In the genomic region with DNA sequence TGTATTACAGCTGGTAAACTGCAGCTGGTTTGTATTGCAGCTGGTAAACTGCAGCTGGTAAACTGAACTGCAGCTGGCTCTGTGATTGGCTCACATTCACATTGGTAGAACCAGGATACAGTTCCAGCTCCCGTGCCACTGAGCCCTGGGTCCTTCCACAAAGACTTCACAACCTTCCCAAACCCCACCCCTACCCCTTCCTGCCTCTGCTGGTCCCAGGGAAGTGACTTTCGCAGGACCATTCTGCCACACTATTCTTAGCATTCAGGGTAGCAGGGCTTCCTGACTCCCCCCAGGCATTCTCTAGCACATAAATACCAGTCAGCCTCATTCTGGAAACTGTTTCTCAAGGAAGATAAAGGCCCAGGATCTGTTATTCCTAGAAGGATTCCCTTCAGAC, we compare ENCODE assay signal across 20 mouse cellular contexts. TPM values are rescaled to one million over a fixed set of nuclear protein-coding genes. Genes with fewer than 3 reads are reported as not detected.
DNase-seq lines count a peak whose midpoint lies in the region; ATAC-seq and TF ChIP-seq lines count a peak whose summit lies in the region.
"Had no signal": no experiment of that assay in that cellular context is flagged by ENCODE, and none has a peak within 500 bp of the region (broad histone marks: within the 10 kb centered on the region; RNA-seq: fewer than 3 reads in every experiment).

No protein-coding gene starts in this region.

- ATAC-seq in liver, embryonic 11.5 days (replicated peaks; ENCODE audit: low FRiP score): no peak
- no peak for ATAC-seq in heart, embryonic 15.5 days (replicated peaks; ENCODE audit: insufficient number of reproducible peaks, insufficient read depth, low FRiP score, low read depth)

- intact Hi-C loops in gastrocnemius, adult 2 months (cut with DNase I): no loop called here

- peaks cover 5% of the 10 kb centered on the region; the same call in 1 of the 2 replicates for H3K4me1 ChIP-seq in kidney, adult 2 months (ENCODE audit: control insufficient read depth, insufficient read depth, low read length)
- peaks cover 6% of the 10 kb centered on the region for H3K4me1 ChIP-seq in liver, embryonic 11.5 days (replicated peaks; ENCODE audit: control insufficient read depth, insufficient read depth, low read length)
- peaks cover 47% of the 10 kb centered on the region for H3K4me1 ChIP-seq in heart, embryonic 15.5 days (replicated peaks)
- H3K4me1 ChIP-seq: forebrain, embryonic 10.5 days; limb, embryonic 10.5 days had no signal

- no peak for TF ChIP-seq CTCF in gastrocnemius, adult 2 months (IDR thresholded peaks at IDR 0.05)
- TF ChIP-seq CTCF in kidney, adult 2 months (conservative IDR thresholded peaks at IDR 0.05; ENCODE audit: insufficient read depth, insufficient read length, low read depth, low read length): no peak

- 56% methylated on average over 2 of the region's 2 CpGs for WGBS in kidney, adult 2 months
- 47% methylated on average over 2 of the region's 2 CpGs for WGBS in liver, embryonic 11.5 days
- WGBS in heart, embryonic 15.5 days: 59% methylated on average over 2 of the region's 2 CpGs

- H3K9me3 ChIP-seq in liver, embryonic 11.5 days (ENCODE audit: control insufficient read depth, low read length): no peaks in the 10 kb centered on the region
- no peaks in the 10 kb centered on the region for H3K9me3 ChIP-seq in heart, embryonic 15.5 days (replicated peaks)
- H3K9me3 ChIP-seq: embryonic facial prominence, embryonic 13.5 days; forebrain, embryonic 10.5 days; limb, embryonic 10.5 days had no signal

- peak overlapping the region; percentile 89 for H3K27ac ChIP-seq in gastrocnemius, adult 2 months
- H3K27ac ChIP-seq in kidney, adult 2 months (ENCODE audit: insufficient read depth, low read depth, low read length): peak overlapping the region; percentile 75
- H3K27ac ChIP-seq in liver, embryonic 11.5 days (ENCODE audit: low read depth, low read length): peak overlapping the region; percentile 56
- H3K27ac ChIP-seq in heart, embryonic 15.5 days: peak overlapping the region; percentile 80
- H3K27ac ChIP-seq: embryonic facial prominence, embryonic 13.5 days; forebrain, embryonic 10.5 days; limb, embryonic 10.5 days had no signal

- no peak overlapping the region for H3K9ac ChIP-seq in liver, embryonic 11.5 days (ENCODE audit: low read depth, low read length)
- no peak overlapping the region for H3K9ac ChIP-seq in heart, embryonic 15.5 days
- H3K9ac ChIP-seq: embryonic facial prominence, embryonic 13.5 days; hindbrain, embryonic 14.5 days had no signal

- no peaks in the 10 kb centered on the region for H3K27me3 ChIP-seq in kidney, adult 2 months (replicated peaks; ENCODE audit: control insufficient read depth, insufficient read depth, low read length)
- H3K27me3 ChIP-seq in liver, embryonic 11.5 days (replicated peaks; ENCODE audit: control insufficient read depth, insufficient read depth, low read length): no peaks in the 10 kb centered on the region
- no peaks in the 10 kb centered on the region for H3K27me3 ChIP-seq in heart, embryonic 15.5 days
- H3K27me3 ChIP-seq: CH12.LX; embryonic facial prominence, embryonic 13.5 days had no signal

- no peaks in the 10 kb centered on the region for H3K36me3 ChIP-seq in kidney, adult 2 months (ENCODE audit: control insufficient read depth, insufficient read depth, low read length)
- no peaks in the 10 kb centered on the region for H3K36me3 ChIP-seq in liver, embryonic 11.5 days (ENCODE audit: control insufficient read depth, insufficient read depth, low read length)
- no peaks in the 10 kb centered on the region for H3K36me3 ChIP-seq in heart, embryonic 15.5 days

- H3K4me2 ChIP-seq in liver, embryonic 11.5 days: no peak overlapping the region
- H3K4me2 ChIP-seq in heart, embryonic 15.5 days: no peak overlapping the region
- H3K4me2 ChIP-seq: embryonic facial prominence, embryonic 13.5 days; hindbrain, embryonic 14.5 days; midbrain, embryonic 11.5 days had no signal

- no peak for DNase-seq in gastrocnemius, adult 2 months
- DNase-seq in gastrocnemius, postnatal 4 days (ENCODE audit: low spot score in 2 of 2): no peak
- DNase-seq in kidney, adult 2 months: peak; percentile 65
- no peak for DNase-seq in kidney, postnatal 14 days
- no peak for DNase-seq in liver, embryonic 11.5 days (ENCODE audit: low spot score)
- DNase-seq in liver: no peak
- no peak for DNase-seq in natural killer cell, adult 2 months (ENCODE audit: low spot score in 2 of 2)
- DNase-seq: adrenal gland, postnatal 10 days; cerebellum, adult 2 months; gastrocnemius, postnatal 25 days; thymus, postnatal 36 days had no signal

- peak overlapping the region; percentile 57 for H3K4me3 ChIP-seq in gastrocnemius, adult 2 months
- H3K4me3 ChIP-seq in kidney, adult 2 months (ENCODE audit: insufficient read depth, low read depth, low read length): no peak overlapping the region
- H3K4me3 ChIP-seq in liver, embryonic 11.5 days (ENCODE audit: low read depth, low read length): no peak overlapping the region
- no peak overlapping the region for H3K4me3 ChIP-seq in heart, embryonic 15.5 days
- H3K4me3 ChIP-seq: embryonic facial prominence, embryonic 13.5 days; forebrain, embryonic 10.5 days; limb, embryonic 10.5 days had no signal

- TF ChIP-seq POLR2A in kidney, adult 2 months (IDR thresholded peaks at IDR 0.05; ENCODE audit: low read depth, low read length): no peak

RNA-seq across cellular contexts. Expression of a gene that starts 14.7 kb away (rescaled TPM):
- 10 to 100 TPM in 1 of 2 experiments, 1 to 10 TPM in 1; 8.3 to 21.5 TPM for total RNA-seq in gastrocnemius, adult 2 months (2021)
- 10 to 100 TPM; 14.6 to 19.9 TPM for total RNA-seq in gastrocnemius, postnatal 4 days (2021)
- 93.4 and 100 TPM in 2 replicates for polyA plus RNA-seq in kidney, adult 2 months (2012; rRNA removed)
- 8.5 and 10.1 TPM in 2 replicates for polyA plus RNA-seq in liver, embryonic 11.5 days (2014; fragmentation: Nextera tagmentation; extraction: Ambion mirVana)
- polyA plus RNA-seq in heart, embryonic 15.5 days (2015; fragmentation: Nextera tagmentation; extraction: Ambion mirVana): 23.1 and 24.8 TPM in 2 replicates
- total RNA-seq: CH12.LX; common myeloid progenitor, adult 5-6 weeks; neutrophil, adult 5-6 weeks had no signal

RNA-seq across cellular contexts. Expression of a gene that starts 47.1 kb away (rescaled TPM):
- total RNA-seq in gastrocnemius, adult 2 months (2021): 10 to 100 TPM in 1 of 2 experiments, 1 to 10 TPM in 1; 4.5 to 11.4 TPM
- 10 to 100 TPM; 23.5 to 27.8 TPM for total RNA-seq in gastrocnemius, postnatal 4 days (2021)
- 11.6 and 13.3 TPM in 2 replicates for polyA plus RNA-seq in kidney, adult 2 months (2012; rRNA removed)
- 46.2 and 49.6 TPM in 2 replicates for polyA plus RNA-seq in liver, embryonic 11.5 days (2014; fragmentation: Nextera tagmentation; extraction: Ambion mirVana)
- 22.9 and 33.6 TPM in 2 replicates for polyA plus RNA-seq in heart, embryonic 15.5 days (2015; fragmentation: Nextera tagmentation; extraction: Ambion mirVana)

RNA-seq across cellular contexts. Expression of a gene that starts 51.9 kb away (rescaled TPM):
- total RNA-seq in gastrocnemius, adult 2 months (2021): 1 to 10 TPM; 2.2 to 6.1 TPM
- total RNA-seq in gastrocnemius, postnatal 4 days (2021): 10 to 100 TPM in 1 of 2 experiments, 1 to 10 TPM in 1; 6.0 to 12.6 TPM
- not detected in 2 replicates for polyA plus RNA-seq in kidney, adult 2 months (2012; rRNA removed)
- polyA plus RNA-seq in liver, embryonic 11.5 days (2014; fragmentation: Nextera tagmentation; extraction: Ambion mirVana): not detected in 2 replicates
- 0.16 and 0.30 TPM in 2 replicates for polyA plus RNA-seq in heart, embryonic 15.5 days (2015; fragmentation: Nextera tagmentation; extraction: Ambion mirVana)
- total RNA-seq: CH12.LX; common myeloid progenitor, adult 5-6 weeks; neutrophil, adult 5-6 weeks had no signal
- polyA plus RNA-seq: cerebellum, adult 2 months; hindbrain, embryonic 14.5 days; midbrain, embryonic 11.5 days had no signal

RNA-seq across cellular contexts. Expression of a gene that starts 52.8 kb away (rescaled TPM):
- total RNA-seq in gastrocnemius, adult 2 months (2021): 1 to 10 TPM; 2.8 to 2.9 TPM
- 10 to 100 TPM in 1 of 2 experiments, 1 to 10 TPM in 1; 9.0 to 10.1 TPM for total RNA-seq in gastrocnemius, postnatal 4 days (2021)
- polyA plus RNA-seq in kidney, adult 2 months (2012; rRNA removed): 10.1 and 10.6 TPM in 2 replicates
- polyA plus RNA-seq in liver, embryonic 11.5 days (2014; fragmentation: Nextera tagmentation; extraction: Ambion mirVana): 51.6 and 55.3 TPM in 2 replicates
- polyA plus RNA-seq in heart, embryonic 15.5 days (2015; fragmentation: Nextera tagmentation; extraction: Ambion mirVana): 8.9 and 13.3 TPM in 2 replicates

RNA-seq across cellular contexts. Expression of a gene that starts 53.1 kb away (rescaled TPM):
- total RNA-seq in gastrocnemius, adult 2 months (2021): 1 to 10 TPM; 6.3 to 7.1 TPM
- total RNA-seq in gastrocnemius, postnatal 4 days (2021): 10 to 100 TPM; 13.9 to 14.9 TPM
- 11.9 and 13.3 TPM in 2 replicates for polyA plus RNA-seq in kidney, adult 2 months (2012; rRNA removed)
- 9.5 and 11.8 TPM in 2 replicates for polyA plus RNA-seq in liver, embryonic 11.5 days (2014; fragmentation: Nextera tagmentation; extraction: Ambion mirVana)
- polyA plus RNA-seq in heart, embryonic 15.5 days (2015; fragmentation: Nextera tagmentation; extraction: Ambion mirVana): 4.1 and 6.3 TPM in 2 replicates
